Mouse (Mus musculus) spleen, adult 10 weeks (tissue): ENCODE data around the gene Iqub. TPM values are rescaled to one million over a fixed set of nuclear protein-coding genes. Genes with fewer than 3 reads are reported as not detected.

Experiments
- polyA plus RNA-seq: library from polyadenylated mRNA; stranded (reverse); fragments of 350-450 nt; fragmentation: Illumina TruSeq; extraction: RNeasy Lipid Tissue Mini Kit (QIAGEN cat#74804); gene quantifications from one replicate; pipeline ENCODE4 v1.2.3, GENCODE M21; 2015; ENCODE audit warnings: low replicate concordance; ENCODE audit not compliant: insufficient read depth

Iqub gene
- not detected for polyA plus RNA-seq

DNA sequence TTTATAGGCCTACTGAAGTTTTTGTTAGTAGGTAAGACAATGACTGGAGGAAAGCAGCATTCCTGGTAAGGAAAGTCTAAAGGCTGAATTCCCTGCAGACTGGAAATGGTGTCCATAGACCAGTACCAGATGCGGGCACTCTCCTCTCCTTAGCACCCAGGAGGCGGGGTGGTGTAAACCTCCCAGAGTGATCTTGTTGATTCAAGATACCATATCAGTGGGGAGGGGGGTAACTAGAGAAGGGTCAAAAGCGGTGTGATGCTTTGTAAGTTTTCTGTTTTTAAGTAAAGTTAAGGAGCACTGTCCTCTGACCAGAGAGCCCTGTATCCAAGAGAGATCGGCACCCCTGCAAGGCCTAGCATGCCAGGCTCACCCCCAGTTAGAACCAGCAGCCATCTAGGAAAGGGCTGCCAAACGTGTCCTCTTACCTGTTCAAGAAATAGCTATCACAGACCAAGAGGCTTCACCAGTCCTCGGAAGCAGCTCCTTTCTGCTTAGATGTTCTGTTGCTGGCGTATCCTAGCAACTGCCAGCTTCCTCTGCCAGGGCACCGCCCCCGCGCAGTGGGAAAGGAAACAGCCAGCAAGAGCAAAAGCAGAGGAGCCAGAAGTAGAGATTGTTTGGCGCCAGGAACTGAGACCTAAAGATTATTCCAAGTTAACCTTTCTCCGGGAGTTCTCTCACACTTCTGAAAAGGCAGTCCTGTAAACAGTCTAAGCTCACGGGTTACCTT lies at the start of gene Iqub:
Iqub (minus strand) TSS at position 516 of the 733 bp plus-strand sequence.

GRCm38 (mm10) chr6:24528064-24528243 lies 13.1 kb upstream of the Iqub start, which contains the start of gene Asb15:
Gene Asb15 (plus strand): TSS chr6:24528144.

DNA sequence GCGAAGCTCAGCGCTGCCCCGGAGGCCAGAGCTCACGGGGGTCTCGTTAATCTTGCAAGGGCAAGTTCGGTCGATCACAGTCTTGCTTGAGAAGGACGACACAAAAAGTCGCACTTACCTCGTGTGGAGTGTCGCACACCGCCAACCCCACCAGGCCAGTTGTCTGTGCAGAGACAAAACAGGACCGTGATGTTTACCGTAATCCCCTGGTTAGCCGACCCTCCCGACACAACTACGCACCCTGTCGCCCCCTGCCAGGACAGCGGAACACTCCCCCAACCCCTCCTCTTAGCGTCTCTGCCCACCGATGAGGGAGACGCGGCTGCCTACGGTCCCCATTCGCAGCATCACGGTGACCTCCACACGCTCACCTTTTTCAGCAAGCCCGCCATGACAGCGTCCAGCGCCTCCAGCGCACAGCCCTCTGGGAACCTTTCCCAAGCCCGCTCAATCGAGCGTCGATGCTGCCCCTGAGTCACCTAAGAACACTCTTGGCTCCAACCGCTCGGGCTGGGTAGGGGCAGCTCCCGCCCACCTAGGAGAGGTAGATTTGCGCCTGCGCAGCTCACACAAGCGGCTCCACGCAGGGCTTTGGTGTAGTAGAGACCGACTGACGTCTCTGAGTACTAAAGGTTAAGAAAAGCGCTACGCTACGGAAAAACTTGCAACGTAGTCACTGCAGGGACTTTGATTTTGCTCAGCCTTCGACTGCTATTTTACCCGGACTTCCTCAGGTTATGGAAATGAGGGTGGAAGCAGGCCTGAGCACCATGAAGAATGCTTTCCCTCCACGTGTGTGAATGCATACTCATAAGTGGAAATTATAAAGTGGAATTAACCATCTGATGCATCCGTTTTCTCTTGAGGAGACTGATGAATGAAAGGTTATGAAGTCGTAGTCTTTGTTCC lies 12.5 kb upstream of the Iqub start, which contains the start of gene Ndufa5:
Ndufa5 (minus strand) TSS at position 859 of the 909 bp plus-strand sequence.

Other genes with a start within 250 kb of the Iqub start
- gene Ndufa5, start 12.9 kb upstream of the Iqub start, polyA plus RNA-seq: 115 TPM
- gene Asb15, start 13.1 kb upstream of the Iqub start, polyA plus RNA-seq: 0.14 TPM
- gene Lmod2, start 82.7 kb upstream of the Iqub start, polyA plus RNA-seq: not detected
- 34.7 TPM for gene Wasl, start 149.9 kb upstream of the Iqub start, polyA plus RNA-seq
- gene Hyal6, start 218.2 kb upstream of the Iqub start, polyA plus RNA-seq: not detected
- not detected for gene Hyal4, start 233.3 kb upstream of the Iqub start, polyA plus RNA-seq